In the genomic region with DNA sequence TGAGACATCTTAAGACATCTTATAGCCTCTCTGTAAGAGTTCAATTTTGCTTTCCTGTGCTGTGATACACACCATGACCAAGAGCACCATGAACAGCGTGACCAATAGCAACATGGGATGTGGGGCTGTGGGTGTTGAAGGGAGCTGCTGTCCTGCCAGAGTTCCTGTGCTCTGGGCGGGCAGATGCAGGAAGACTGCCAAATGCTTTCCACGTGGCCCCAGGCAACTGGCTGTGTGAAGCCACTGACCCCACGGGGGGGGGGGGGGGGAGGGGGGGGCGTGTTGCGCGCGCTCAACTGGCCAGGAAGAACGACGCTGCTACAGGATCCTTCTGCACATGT, we compare ENCODE assay signal across 11 mouse cellular contexts.
DNase-seq lines count a peak whose midpoint lies in the region; ATAC-seq lines count a peak whose summit lies in the region.
"Had no signal": no experiment of that assay in that cellular context is flagged by ENCODE, and none has a peak within 500 bp of the region (broad histone marks: within the 10 kb centered on the region; RNA-seq: fewer than 3 reads in every experiment).

No protein-coding gene starts in this region.

- H3K4me1 ChIP-seq in lung, embryonic 15.5 days: peaks cover 20% of the 10 kb centered on the region

- no peak overlapping the region for H3K4me3 ChIP-seq in lung, embryonic 15.5 days

- no peak overlapping the region; the same call in 1 of the 2 replicates for H3K4me2 ChIP-seq in lung, embryonic 15.5 days

- DNase-seq in kidney, adult 11 months: peak; percentile 45
- no peak for DNase-seq in kidney, postnatal 4 days
- DNase-seq in R1 (ENCODE audit: low read depth, low spot score): peak; percentile 47
- peak; percentile 14 for DNase-seq in heart, postnatal 4 days
- DNase-seq in urinary bladder, adult 2 months (ENCODE audit: low spot score): no peak
- no peak for DNase-seq in gastrocnemius, postnatal 10 days
- DNase-seq in right cerebral cortex, adult 18-20 months: no peak
- DNase-seq: left cerebral cortex, postnatal 4 days had no signal

- no peaks in the 10 kb centered on the region for H3K27me3 ChIP-seq in lung, embryonic 15.5 days

- H3K9me3 ChIP-seq in lung, embryonic 15.5 days: no peaks in the 10 kb centered on the region

- peak; percentile 71 for ATAC-seq in lung, embryonic 15.5 days (ENCODE audit: borderline replicate concordance, extremely low read depth, low FRiP score, low TSS enrichment)
- ATAC-seq: forebrain, embryonic 14.5 days; inflammation-experienced regulatory T-cells, adult 6 months had no signal

- WGBS in lung, embryonic 15.5 days: 20% methylated on average over 3 of the region's 10 CpGs

- peak overlapping the region; percentile 95 for H3K27ac ChIP-seq in lung, embryonic 15.5 days

- H3K9ac ChIP-seq in lung, embryonic 15.5 days: no peak overlapping the region

- no peaks in the 10 kb centered on the region for H3K36me3 ChIP-seq in lung, embryonic 15.5 days

Comparison
In these comparisons a context has a peak if more than half of its experiments do, and no peak if none do; other contexts are left out.
1. DNase-seq: peak in kidney, adult 11 months (single experiment), R1 (single experiment) and heart, postnatal 4 days (single experiment); none in kidney, postnatal 4 days (0 of 2), urinary bladder, adult 2 months (single experiment), gastrocnemius, postnatal 10 days (single experiment) and right cerebral cortex, adult 18-20 months (single experiment).